19 mouse cellular contexts compared by ENCODE assay signal in the genomic region with DNA sequence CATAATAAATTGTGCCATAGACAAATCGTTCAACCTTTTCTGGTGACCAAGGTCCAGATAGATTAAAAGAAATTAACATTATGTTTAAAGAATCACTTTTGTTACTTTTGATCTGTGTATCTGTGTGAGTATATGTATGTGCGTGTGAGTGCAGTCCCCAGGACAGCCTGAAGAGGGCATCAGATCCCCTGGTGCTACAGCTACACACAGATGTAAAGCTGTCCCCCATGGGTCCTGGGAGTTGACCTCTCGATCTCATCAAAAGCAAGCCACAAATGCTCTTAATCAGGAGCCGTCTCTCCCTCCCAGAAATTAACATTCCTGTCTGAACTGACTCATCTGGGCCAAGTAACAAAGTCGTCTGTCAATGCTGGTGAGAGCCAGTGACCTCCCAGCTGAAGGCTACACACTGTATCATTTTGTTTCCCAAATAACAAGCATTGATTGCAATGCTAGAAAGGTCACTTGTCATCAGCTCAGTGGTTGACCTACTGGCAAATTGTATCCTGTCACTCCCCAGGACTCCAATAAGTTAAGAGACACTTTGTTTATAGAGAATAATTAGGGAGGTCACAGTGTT.
DNase-seq lines count a peak whose midpoint lies in the region; ATAC-seq and TF ChIP-seq lines count a peak whose summit lies in the region.
"Had no signal": no experiment of that assay in that cellular context is flagged by ENCODE, and none has a peak within 500 bp of the region (broad histone marks: within the 10 kb centered on the region; RNA-seq: fewer than 3 reads in every experiment).

No protein-coding gene starts in this region.

- H3K27ac ChIP-seq in hindbrain, postnatal 0 days = no peak overlapping the region
- no peak overlapping the region for H3K27ac ChIP-seq in hindbrain, embryonic 13.5 days
- H3K27ac ChIP-seq in midbrain, embryonic 11.5 days (ENCODE audit: low read depth, low read length) = no peak overlapping the region
- no peak overlapping the region for H3K27ac ChIP-seq in midbrain, embryonic 16.5 days (ENCODE audit: low read length)
- H3K27ac ChIP-seq: hindbrain, embryonic 15.5 days; limb, embryonic 10.5 days; liver, embryonic 13.5 days; macrophage; midbrain, embryonic 15.5 days had no signal

- no peaks in the 10 kb centered on the region for H3K9me3 ChIP-seq in hindbrain, postnatal 0 days (ENCODE audit: low read length)
- H3K9me3 ChIP-seq in hindbrain, embryonic 13.5 days = no peaks in the 10 kb centered on the region
- H3K9me3 ChIP-seq in midbrain, embryonic 11.5 days (ENCODE audit: control insufficient read depth, low read length) = no peaks in the 10 kb centered on the region
- no peaks in the 10 kb centered on the region for H3K9me3 ChIP-seq in midbrain, embryonic 16.5 days (replicated peaks; ENCODE audit: control insufficient read depth, low read length, poor library complexity, severe bottlenecking)
- H3K9me3 ChIP-seq: hindbrain, embryonic 15.5 days; limb, embryonic 10.5 days; midbrain, embryonic 15.5 days had no signal

- H3K27me3 ChIP-seq in hindbrain, postnatal 0 days (ENCODE audit: insufficient read depth, low read length) = no peaks in the 10 kb centered on the region
- no peaks in the 10 kb centered on the region for H3K27me3 ChIP-seq in hindbrain, embryonic 13.5 days
- H3K27me3 ChIP-seq in midbrain, embryonic 11.5 days (ENCODE audit: control insufficient read depth, insufficient read depth, low read length) = no peaks in the 10 kb centered on the region
- no peaks in the 10 kb centered on the region for H3K27me3 ChIP-seq in midbrain, embryonic 16.5 days (ENCODE audit: control insufficient read depth, insufficient read depth, low read depth, low read length)
- H3K27me3 ChIP-seq: hindbrain, embryonic 15.5 days; liver, embryonic 13.5 days; midbrain, embryonic 15.5 days had no signal

- H3K4me1 ChIP-seq in hindbrain, postnatal 0 days (ENCODE audit: insufficient read depth, low read length) = no peaks in the 10 kb centered on the region
- H3K4me1 ChIP-seq in hindbrain, embryonic 13.5 days (replicated peaks) = no peaks in the 10 kb centered on the region
- no peaks in the 10 kb centered on the region for H3K4me1 ChIP-seq in midbrain, embryonic 11.5 days (ENCODE audit: control insufficient read depth, insufficient read depth, low read length)
- no peaks in the 10 kb centered on the region for H3K4me1 ChIP-seq in midbrain, embryonic 16.5 days (ENCODE audit: control insufficient read depth, insufficient read depth, low read length)
- H3K4me1 ChIP-seq: hindbrain, embryonic 15.5 days; limb, embryonic 10.5 days; liver, embryonic 13.5 days; midbrain, embryonic 15.5 days had no signal

- WGBS in hindbrain, postnatal 0 days = 78% methylated on average over 5 of the region's 5 CpGs
- WGBS in hindbrain, embryonic 13.5 days = 76% methylated on average over 5 of the region's 5 CpGs
- 84% methylated on average over 5 of the region's 5 CpGs for WGBS in midbrain, embryonic 11.5 days
- WGBS in midbrain, embryonic 16.5 days = 84% methylated on average over 5 of the region's 5 CpGs

- H3K4me2 ChIP-seq in hindbrain, postnatal 0 days (ENCODE audit: low read depth, low read length) = no peak overlapping the region
- no peak overlapping the region for H3K4me2 ChIP-seq in hindbrain, embryonic 13.5 days
- no peak overlapping the region for H3K4me2 ChIP-seq in midbrain, embryonic 11.5 days
- no peak overlapping the region for H3K4me2 ChIP-seq in midbrain, embryonic 16.5 days (ENCODE audit: low read length)
- H3K4me2 ChIP-seq: hindbrain, embryonic 15.5 days; liver, embryonic 13.5 days; midbrain, embryonic 15.5 days had no signal

- H3K36me3 ChIP-seq in hindbrain, postnatal 0 days (ENCODE audit: insufficient read depth, low read length) = no peaks in the 10 kb centered on the region
- no peaks in the 10 kb centered on the region for H3K36me3 ChIP-seq in hindbrain, embryonic 13.5 days
- no peaks in the 10 kb centered on the region for H3K36me3 ChIP-seq in midbrain, embryonic 11.5 days (ENCODE audit: control insufficient read depth, insufficient read depth, low read length)
- no peaks in the 10 kb centered on the region for H3K36me3 ChIP-seq in midbrain, embryonic 16.5 days (ENCODE audit: control insufficient read depth, insufficient read depth, low read length)
- H3K36me3 ChIP-seq: hindbrain, embryonic 15.5 days; limb, embryonic 10.5 days; liver, embryonic 13.5 days; midbrain, embryonic 15.5 days had no signal

- H3K9ac ChIP-seq in hindbrain, postnatal 0 days (replicated peaks; ENCODE audit: low read length) = no peak overlapping the region
- no peak overlapping the region for H3K9ac ChIP-seq in hindbrain, embryonic 13.5 days
- H3K9ac ChIP-seq in midbrain, embryonic 11.5 days (ENCODE audit: low read length) = no peak overlapping the region
- H3K9ac ChIP-seq in midbrain, embryonic 16.5 days (ENCODE audit: low read depth, low read length) = no peak overlapping the region
- H3K9ac ChIP-seq: hindbrain, embryonic 15.5 days; liver, embryonic 13.5 days; midbrain, embryonic 15.5 days had no signal

- no peak overlapping the region for H3K4me3 ChIP-seq in hindbrain, postnatal 0 days (ENCODE audit: low read length)
- no peak overlapping the region for H3K4me3 ChIP-seq in hindbrain, embryonic 13.5 days
- H3K4me3 ChIP-seq in midbrain, embryonic 11.5 days (ENCODE audit: low read depth, low read length) = no peak overlapping the region
- no peak overlapping the region for H3K4me3 ChIP-seq in midbrain, embryonic 16.5 days (ENCODE audit: low read depth, low read length)
- H3K4me3 ChIP-seq: hindbrain, embryonic 15.5 days; limb, embryonic 10.5 days; liver, embryonic 13.5 days; midbrain, embryonic 15.5 days had no signal

- DNase-seq in hindbrain, postnatal 0 days (ENCODE audit: low spot score) = no peak
- peak; percentile 69 for DNase-seq in midbrain, embryonic 11.5 days (ENCODE audit: low spot score, missing footprints)
- peak; percentile 2 to 42 for DNase-seq in adrenal gland, postnatal 36 days
- DNase-seq in right cerebral cortex, postnatal 14 days = no peak
- no peak for DNase-seq in cerebellum, postnatal 36 days
- DNase-seq: cerebellum, postnatal 14 days; kidney, adult 2 months; kidney, postnatal 4 days; layer of hippocampus, postnatal 36 days; liver, embryonic 13.5 days; right cerebral cortex, postnatal 4 days; thymus, adult 18-20 months had no signal

- peak; percentile 25; the same call in 1 of the 2 replicates for TF ChIP-seq CTCF in hindbrain, postnatal 0 days (IDR thresholded peaks at IDR 0.05; ENCODE audit: low read depth)

- ATAC-seq in hindbrain, postnatal 0 days = no peak
- ATAC-seq in hindbrain, embryonic 13.5 days (ENCODE audit: low FRiP score) = no peak
- no peak for ATAC-seq in midbrain, embryonic 11.5 days (ENCODE audit: low FRiP score)
- no peak for ATAC-seq in midbrain, embryonic 16.5 days
- ATAC-seq: CD4-positive, CD25-positive, alpha-beta regulatory T cell, adult 4 months; midbrain, embryonic 15.5 days had no signal

Comparison
In these comparisons a context has a peak if more than half of its experiments do, and no peak if none do; other contexts are left out.
1. DNase-seq: peak in midbrain, embryonic 11.5 days (single experiment) and adrenal gland, postnatal 36 days (2 of 2); none in hindbrain, postnatal 0 days (single experiment), right cerebral cortex, postnatal 14 days (single experiment) and cerebellum, postnatal 36 days (0 of 2).